Mouse (Mus musculus) myocyte (in vitro differentiated cells): ENCODE results near the gene Lyrm7. TPM values are rescaled to one million over a fixed set of nuclear protein-coding genes. Genes with fewer than 3 reads are reported as not detected.

Experiments used
- H3K27me3 ChIP-seq: one replicate; pipeline ENCODE4 v1.6.1; 2011; ENCODE audit not compliant: control insufficient read depth, insufficient read depth, insufficient read length
- H3K36me3 ChIP-seq: one replicate; pipeline ENCODE4 v1.6.1; 2011; ENCODE audit not compliant: control insufficient read depth, insufficient read depth
- H3K4me2 ChIP-seq: one replicate; pipeline ENCODE4 v1.6.1; 2011; ENCODE audit warnings: low read depth, control low read depth
- H3K4me3 ChIP-seq: one replicate; pipeline ENCODE4 v1.5.1; 2011; ENCODE audit warnings: mild to moderate bottlenecking, control low read depth, moderate library complexity
- H3K79me2 ChIP-seq: one replicate; pipeline ENCODE4 v1.6.1; 2011; ENCODE audit not compliant: control insufficient read depth, insufficient read depth
- H3ac ChIP-seq: one replicate; pipeline ENCODE4 v1.6.1; 2011; ENCODE audit not compliant: control insufficient read depth, insufficient read length
- CEBPB ChIP-seq: IDR thresholded peaks from 2 replicates; pipeline ENCODE4 v1.6.1; 2011; ENCODE audit warnings: mild to moderate bottlenecking, moderate library complexity; ENCODE audit not compliant: poor library complexity, insufficient read depth, severe bottlenecking
- E2F4 ChIP-seq: IDR thresholded peaks from one replicate; pipeline ENCODE4 v1.6.1; 2011; ENCODE audit warnings: mild to moderate bottlenecking, control low read depth, moderate library complexity; ENCODE audit not compliant: insufficient read depth
- MAX ChIP-seq: IDR thresholded peaks from one replicate; pipeline ENCODE4 v1.6.1; 2011; ENCODE audit warnings: low read depth, mild to moderate bottlenecking, control low read depth
- MYOD1 ChIP-seq, 3 experiments: IDR thresholded peaks; one replicate each; pipeline ENCODE4 v1.6.1; 2011; ENCODE audit warnings: control low read depth in 2 of 3, low read depth in 2 of 3, mild to moderate bottlenecking in 2 of 3, moderate library complexity in 1 of 3; ENCODE audit not compliant: insufficient read length in 2 of 3, control insufficient read depth in 1 of 3
- MYOG ChIP-seq, 3 experiments: IDR thresholded peaks; one replicate each; pipeline ENCODE4 v1.6.1; 2011; ENCODE audit warnings: control low read depth in 2 of 3, low read depth in 2 of 3, mild to moderate bottlenecking in 2 of 3; ENCODE audit not compliant: insufficient read length in 2 of 3, control insufficient read depth in 1 of 3, insufficient read depth in 1 of 3
- POLR2A ChIP-seq: IDR thresholded peaks from one replicate; pipeline ENCODE4 v1.6.1; 2011; ENCODE audit warnings: low read depth, mild to moderate bottlenecking, control low read depth, moderate library complexity; ENCODE audit not compliant: insufficient read length
- POLR2AphosphoS2 ChIP-seq: IDR thresholded peaks from one replicate; pipeline ENCODE4 v1.6.1; 2011; ENCODE audit warnings: low read depth, control low read depth; ENCODE audit not compliant: insufficient read length
- REST ChIP-seq: IDR thresholded peaks from one replicate; pipeline ENCODE4 v1.6.1; 2011; ENCODE audit warnings: mild to moderate bottlenecking, control low read depth, moderate library complexity; ENCODE audit not compliant: insufficient read depth, insufficient read length
- SRF ChIP-seq: IDR thresholded peaks from one replicate; pipeline ENCODE4 v1.6.1; 2011; ENCODE audit warnings: low read depth; ENCODE audit not compliant: control insufficient read depth, insufficient read length
- TCF12 ChIP-seq: IDR thresholded peaks from one replicate; pipeline ENCODE4 v1.6.1; 2011; ENCODE audit warnings: mild to moderate bottlenecking, control low read depth; ENCODE audit not compliant: poor library complexity, insufficient read depth, severe bottlenecking
- TCF3 ChIP-seq: IDR thresholded peaks from one replicate; pipeline ENCODE4 v1.6.1; 2011; ENCODE audit warnings: low read depth, control low read depth; ENCODE audit not compliant: insufficient read length
- USF1 ChIP-seq: IDR thresholded peaks from one replicate; pipeline ENCODE4 v1.6.1; 2011; ENCODE audit warnings: low read depth, mild to moderate bottlenecking, control low read depth, moderate library complexity
- polyA plus RNA-seq: library from polyadenylated mRNA; unstranded; fragments of >200 nt; fragmentation: generic; extraction: Trizol; gene quantifications from one replicate; pipeline ENCODE4 v1.2.1, GENCODE M21; 2012; ENCODE audit warnings: missing spikeins

Gene Lyrm7
- 2.2 TPM for polyA plus RNA-seq

DNA sequence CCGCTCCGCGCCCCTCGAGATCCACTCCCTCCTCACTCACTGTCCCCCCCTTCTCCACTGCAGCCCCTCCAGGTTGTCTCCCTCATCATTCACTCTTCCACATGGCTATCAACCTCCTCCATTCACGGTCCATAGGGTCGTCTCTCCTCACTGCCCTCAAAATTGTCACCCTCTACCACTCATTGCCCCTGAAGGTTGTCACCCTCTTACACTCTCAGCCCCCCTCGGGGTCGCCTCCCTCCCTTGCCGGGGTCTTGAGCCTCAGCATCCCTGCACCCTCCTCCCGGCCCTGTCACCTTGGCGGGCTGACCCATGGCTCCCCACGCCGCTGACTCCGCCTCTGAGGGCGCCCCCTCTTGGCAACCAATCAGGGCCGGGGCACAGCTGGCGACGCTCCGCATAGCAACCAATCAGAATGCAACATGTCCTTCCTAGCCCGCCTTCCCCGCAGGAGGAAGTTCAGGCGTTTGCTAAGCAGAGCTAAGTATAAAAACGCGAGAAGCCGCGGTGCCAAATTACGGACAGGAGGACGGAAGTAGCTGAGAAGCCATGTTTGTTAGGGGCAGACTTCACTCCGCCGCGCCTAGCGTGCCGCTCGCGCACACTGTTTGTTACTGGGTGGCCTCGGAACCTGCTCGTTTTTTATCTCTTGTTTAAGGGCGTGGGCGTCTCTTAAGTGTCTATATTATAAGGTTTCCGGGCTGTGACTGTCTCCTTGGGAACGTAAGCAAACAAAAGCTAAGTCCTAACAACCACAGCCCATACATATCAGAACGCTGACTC, at the start of gene Lyrm7:
Lyrm7 (minus strand) TSS at position 661 of the 783 bp plus-strand sequence.
- H3K4me2 ChIP-seq = peak within 1 kb of the TSS; percentile 93
- no peaks in the 10 kb centered on the region for H3K79me2 ChIP-seq
- no peaks in the 10 kb centered on the region for H3K27me3 ChIP-seq
- H3K36me3 ChIP-seq = no peaks in the 10 kb centered on the region
- peak within 1 kb of the TSS; percentile 31 for H3ac ChIP-seq
- peak within 1 kb of the TSS; percentile 45 for H3K4me3 ChIP-seq
- TF ChIP-seq POLR2AphosphoS2 = no peak
- no peak for TF ChIP-seq TCF3
- no peak for TF ChIP-seq CEBPB
- no peak for TF ChIP-seq MYOG (IDR thresholded peaks at IDR 0.05; ENCODE audit: control insufficient read depth in 1 of 3, insufficient read depth in 1 of 3, insufficient read length in 2 of 3, low read depth in 2 of 3)
- no peak for TF ChIP-seq E2F4
- peak; percentile 65 for TF ChIP-seq POLR2A
- no peak for TF ChIP-seq REST

DNA sequence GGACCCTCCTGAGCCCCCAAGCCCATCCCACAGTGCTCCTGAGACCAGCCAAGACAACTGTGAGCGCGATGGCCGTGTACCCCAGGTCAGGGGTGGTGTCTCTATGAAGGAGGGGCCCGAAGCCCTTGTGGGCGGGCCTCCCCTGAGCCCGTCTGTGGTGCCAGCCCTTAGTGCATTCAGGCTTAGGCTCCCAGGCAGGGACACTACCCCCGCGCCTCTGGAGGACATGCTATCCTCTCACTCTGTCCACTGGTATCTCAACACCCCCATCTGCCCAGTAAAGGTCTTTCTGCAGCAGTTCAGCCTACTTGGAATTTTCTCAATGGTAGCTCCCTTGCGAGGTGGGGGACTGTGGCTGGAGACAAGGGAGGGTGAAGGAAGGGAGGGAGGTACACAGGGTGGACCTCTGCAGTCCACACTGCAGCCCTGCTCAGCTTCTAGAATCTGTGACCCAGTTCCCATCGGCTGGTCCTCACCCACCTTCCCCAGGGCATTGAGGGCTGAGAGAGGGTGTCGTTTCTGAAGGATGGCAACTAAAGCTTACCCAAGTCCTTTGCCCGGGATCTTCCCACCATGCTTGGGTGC, 49.5 kb upstream of the Lyrm7 start:
- Histone ChIP-seq H3K27me3 (no peaks in the 10 kb centered on the region), H3K36me3 (peaks cover 11% of the 10 kb centered on the region), H3ac (no peak overlapping the region), H3K4me2 (no peak overlapping the region), H3K4me3 (no peak overlapping the region), H3K79me2 (no peaks in the 10 kb centered on the region)
- TF ChIP-seq TCF3 (no peak), MYOG (IDR thresholded peaks at IDR 0.05; ENCODE audit: control insufficient read depth in 1 of 3, insufficient read depth in 1 of 3, insufficient read length in 2 of 3, low read depth in 2 of 3) (no peak), SRF (no peak), POLR2A (no peak), MAX (no peak), E2F4 (no peak), CEBPB (no peak), POLR2AphosphoS2 (no peak)

DNA sequence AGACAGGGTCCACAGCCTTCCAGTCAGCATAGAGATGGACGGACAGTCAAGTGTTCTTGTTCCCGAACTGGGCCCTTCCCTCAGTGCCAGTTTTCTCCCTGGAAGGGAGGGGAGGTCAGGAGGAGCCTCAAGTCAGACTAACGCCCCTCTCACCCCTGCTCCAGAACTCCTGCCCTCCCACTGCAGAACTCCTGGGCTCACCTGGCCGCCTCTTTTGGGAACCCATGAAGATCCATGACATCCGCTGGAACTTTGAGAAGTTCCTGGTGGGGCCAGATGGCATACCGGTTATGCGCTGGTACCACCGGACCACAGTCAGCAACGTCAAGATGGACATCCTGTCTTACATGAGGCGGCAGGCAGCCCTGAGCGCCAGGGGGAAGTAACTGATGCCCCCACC, 48.6 kb upstream of the Lyrm7 start:
- no peak overlapping the region for H3ac ChIP-seq
- H3K4me2 ChIP-seq = no peak overlapping the region
- H3K27me3 ChIP-seq = no peaks in the 10 kb centered on the region
- H3K79me2 ChIP-seq = no peaks in the 10 kb centered on the region
- no peak for TF ChIP-seq MYOD1 (IDR thresholded peaks at IDR 0.05; ENCODE audit: control insufficient read depth in 1 of 3, insufficient read length in 2 of 3, low read depth in 2 of 3)
- TF ChIP-seq SRF = no peak
- no peak for TF ChIP-seq E2F4
- no peak for TF ChIP-seq TCF12
- no peak for TF ChIP-seq POLR2A
- TF ChIP-seq MAX = no peak
- no peak for TF ChIP-seq MYOG (IDR thresholded peaks at IDR 0.05; ENCODE audit: control insufficient read depth in 1 of 3, insufficient read depth in 1 of 3, insufficient read length in 2 of 3, low read depth in 2 of 3)
- TF ChIP-seq USF1 = no peak
- no peak for TF ChIP-seq POLR2AphosphoS2
- TF ChIP-seq CEBPB = no peak
- TF ChIP-seq REST = no peak
- TF ChIP-seq TCF3 = no peak
- peaks cover 4% of the 10 kb centered on the region for H3K36me3 ChIP-seq
- no peak overlapping the region for H3K4me3 ChIP-seq

DNA sequence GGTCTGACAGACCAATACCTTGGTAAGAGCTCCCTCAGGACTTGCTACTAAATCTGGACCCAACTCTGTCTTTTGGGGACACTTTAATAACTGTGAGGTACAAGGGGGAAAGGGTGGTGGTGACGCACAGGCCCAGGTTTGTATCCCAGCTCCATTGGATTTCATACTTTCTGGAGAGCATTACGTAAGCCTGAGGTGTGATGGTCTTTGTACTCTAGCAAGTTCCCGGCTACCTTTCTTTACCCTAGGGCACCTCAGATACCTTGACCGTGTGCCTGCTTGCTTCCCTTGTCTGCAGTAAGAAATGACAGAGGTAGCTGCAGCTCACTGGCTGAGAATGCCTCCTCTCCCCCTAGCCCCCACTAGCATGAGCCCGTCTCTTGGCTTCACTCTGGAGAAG, 46.5 kb upstream of the Lyrm7 start:
- Histone ChIP-seq H3K27me3 (no peaks in the 10 kb centered on the region), H3K36me3 (no peaks in the 10 kb centered on the region), H3K79me2 (no peaks in the 10 kb centered on the region), H3K4me3 (no peak overlapping the region), H3ac (no peak overlapping the region), H3K4me2 (no peak overlapping the region)
- no peak for TF ChIP-seq MAX
- TF ChIP-seq USF1 = no peak
- no peak for TF ChIP-seq POLR2A
- no peak for TF ChIP-seq MYOD1 (IDR thresholded peaks at IDR 0.05; ENCODE audit: control insufficient read depth in 1 of 3, insufficient read length in 2 of 3, low read depth in 2 of 3)
- no peak for TF ChIP-seq TCF12
- TF ChIP-seq TCF3 = no peak
- no peak for TF ChIP-seq SRF
- no peak for TF ChIP-seq REST
